Mouse (Mus musculus) midbrain, embryonic 15.5 days (tissue): ENCODE data around the gene Clptm1. TPM values are rescaled to one million over a fixed set of nuclear protein-coding genes. Genes with fewer than 3 reads are reported as not detected.
A peak's percentile ranks its signal among the peaks of the same experiment; 100 is the strongest.

ENCODE experiments used
- ATAC-seq: fragments of 200-750 bp; cut with Nextera tagmentation; replicated peaks from 2 replicates; pipeline ENCODE4 v1.8.0; 2017; ENCODE audit warnings: moderate TSS enrichment
- H3K27ac ChIP-seq: fragments of 300-500 bp; sonication (generic); 2 replicates; pipeline ENCODE4 v1.5.1; 2015; ENCODE audit warnings: mild to moderate bottlenecking, inconsistent platforms
- H3K27me3 ChIP-seq: fragments of 300-500 bp; sonication (generic); replicated peaks from 2 replicates; pipeline ENCODE4 v1.6.1; 2015; ENCODE audit warnings: inconsistent platforms
- H3K36me3 ChIP-seq: fragments of 300-500 bp; sonication (generic); replicated peaks from 2 replicates; pipeline ENCODE4 v1.6.1; 2015; ENCODE audit warnings: inconsistent platforms
- H3K4me1 ChIP-seq: fragments of 300-500 bp; sonication (generic); 2 replicates; pipeline ENCODE4 v1.6.1; 2015; ENCODE audit warnings: inconsistent platforms
- H3K4me2 ChIP-seq: fragments of 300-500 bp; sonication (generic); 2 replicates; pipeline ENCODE4 v1.6.1; 2015; ENCODE audit warnings: inconsistent platforms, mild to moderate bottlenecking, moderate library complexity
- H3K4me3 ChIP-seq: fragments of 300-500 bp; sonication (generic); 2 replicates; pipeline ENCODE4 v1.5.1; 2015; ENCODE audit warnings: mild to moderate bottlenecking, inconsistent platforms
- H3K9ac ChIP-seq: fragments of 300-500 bp; sonication (generic); 2 replicates; pipeline ENCODE4 v1.6.1; 2015; ENCODE audit warnings: mild to moderate bottlenecking, inconsistent platforms
- H3K9me3 ChIP-seq: fragments of 300-500 bp; sonication (generic); 2 replicates; pipeline ENCODE4 v1.6.1; 2016; ENCODE audit warnings: inconsistent platforms
- WGBS: fragments of 180-500 bp; shearing (Covaris S2); methylation state at CpG from one replicate; pipeline ENCODE4 v1.1.7; 2015; ENCODE audit warnings: mixed read lengths; 5-methylcytosine and 5-hydroxymethylcytosine counted together
- polyA plus RNA-seq: library from polyadenylated mRNA; unstranded; fragments of >200 nt; fragmentation: Nextera tagmentation; extraction: Ambion mirVana; gene quantifications from 2 replicates; pipeline ENCODE4 v1.2.1, GENCODE M21; 2015

Gene Clptm1
- polyA plus RNA-seq, 1 experiment from 2014 or later, result 129 TPM

- H3K9ac ChIP-seq, result no peak overlapping the region
These were observed 8.4 kb upstream of the Clptm1 start for GRCm38 (mm10) chr7:19673083-19673699.

GRCm38 (mm10) chr7:19671511-19671910 lies 6.7 kb upstream of the Clptm1 start:
- H3K9ac ChIP-seq, result no peak overlapping the region

More at GRCm38 (mm10) chr7:19673083-19673699, 8.4 kb upstream of the Clptm1 start:
- H3K9me3 ChIP-seq, result no peaks in the 10 kb centered on the region
- no peak overlapping the region for H3K4me2 ChIP-seq
- 68% methylated on average over 14 of the region's 14 CpGs for WGBS
- no peaks in the 10 kb centered on the region for H3K27me3 ChIP-seq
- no peak overlapping the region for H3K27ac ChIP-seq
- no peak for ATAC-seq
- no peaks in the 10 kb centered on the region for H3K36me3 ChIP-seq
- no peak overlapping the region for H3K4me3 ChIP-seq
- H3K4me1 ChIP-seq, result peaks cover 4% of the 10 kb centered on the region; the same call in 1 of the 2 replicates

GRCm38 (mm10) chr7:19668947-19669721 lies 4.3 kb upstream of the Clptm1 start:
- H3K4me3 ChIP-seq, result no peak overlapping the region
- peak; percentile 50 for ATAC-seq
- no peaks in the 10 kb centered on the region for H3K9me3 ChIP-seq
- H3K36me3 ChIP-seq, result no peaks in the 10 kb centered on the region
- 9% methylated on average over 10 of the region's 10 CpGs for WGBS
- H3K27me3 ChIP-seq, result no peaks in the 10 kb centered on the region
- peaks cover 15% of the 10 kb centered on the region for H3K4me1 ChIP-seq
- 0 out of 2 replicates have a peak overlapping the region, but pooled peaks have one; percentile 1 for H3K4me2 ChIP-seq
- H3K27ac ChIP-seq, result peak overlapping the region; percentile 68
- no peak overlapping the region for H3K9ac ChIP-seq

More at GRCm38 (mm10) chr7:19671511-19671910, 6.7 kb upstream of the Clptm1 start:
- H3K4me1 ChIP-seq, result peaks cover 4% of the 10 kb centered on the region; the same call in 1 of the 2 replicates
- WGBS, result 75% methylated on average over 10 of the region's 10 CpGs
- H3K36me3 ChIP-seq, result no peaks in the 10 kb centered on the region
- H3K9me3 ChIP-seq, result no peaks in the 10 kb centered on the region
- H3K4me2 ChIP-seq, result no peak overlapping the region
- ATAC-seq, result no peak
- no peaks in the 10 kb centered on the region for H3K27me3 ChIP-seq
- no peak overlapping the region for H3K27ac ChIP-seq
- no peak overlapping the region for H3K4me3 ChIP-seq

GRCm38 (mm10) chr7:19667434-19667833 lies 2.6 kb upstream of the Clptm1 start:
- no peak for ATAC-seq
- no peaks in the 10 kb centered on the region for H3K36me3 ChIP-seq
- no peak overlapping the region for H3K4me3 ChIP-seq
- no peak overlapping the region for H3K27ac ChIP-seq
- H3K9ac ChIP-seq, result no peak overlapping the region
- no peaks in the 10 kb centered on the region for H3K9me3 ChIP-seq
- no peak overlapping the region for H3K4me2 ChIP-seq
- no peaks in the 10 kb centered on the region for H3K27me3 ChIP-seq
- H3K4me1 ChIP-seq, result peaks cover 30% of the 10 kb centered on the region
- WGBS, result 81% methylated on average over 2 of the region's 2 CpGs

- no peak overlapping the region for H3K4me3 ChIP-seq
- H3K27ac ChIP-seq, result no peak overlapping the region
- H3K4me1 ChIP-seq, result peaks cover 32% of the 10 kb centered on the region
- no peaks in the 10 kb centered on the region for H3K9me3 ChIP-seq
- H3K27me3 ChIP-seq, result no peaks in the 10 kb centered on the region
- no peaks in the 10 kb centered on the region for H3K36me3 ChIP-seq
- H3K9ac ChIP-seq, result no peak overlapping the region
- ATAC-seq, result no peak
- 72% methylated on average over 3 of the region's 3 CpGs for WGBS
- no peak overlapping the region for H3K4me2 ChIP-seq
These were observed 1.9 kb upstream of the Clptm1 start for GRCm38 (mm10) chr7:19666750-19667149.

GRCm38 (mm10) chr7:19664455-19664954 lies 328 bp downstream of the Clptm1 start:
- H3K9ac ChIP-seq, result peak overlapping the region; percentile 98
- peak overlapping the region; percentile 95 for H3K4me3 ChIP-seq
- H3K36me3 ChIP-seq, result no peaks in the 10 kb centered on the region
- peak overlapping the region; percentile 76 for H3K4me2 ChIP-seq
- H3K4me1 ChIP-seq, result peaks cover 32% of the 10 kb centered on the region
- H3K27me3 ChIP-seq, result no peaks in the 10 kb centered on the region
- WGBS, result under 1% methylated on average over 35 of the region's 37 CpGs
- H3K9me3 ChIP-seq, result no peaks in the 10 kb centered on the region
- ATAC-seq, result peak; percentile 65
- peak overlapping the region; percentile 89 for H3K27ac ChIP-seq

- Histone ChIP-seq H3K4me3 (peak overlapping the region; percentile 95), H3K27ac (no peak overlapping the region), H3K9ac (peak overlapping the region; percentile 98), H3K4me1 (peaks cover 28% of the 10 kb centered on the region), H3K9me3 (no peaks in the 10 kb centered on the region), H3K27me3 (no peaks in the 10 kb centered on the region), H3K4me2 (peak overlapping the region; percentile 76), H3K36me3 (no peaks in the 10 kb centered on the region)
- peak; percentile 27; the same call in 1 of the 2 replicates for ATAC-seq
- 19% methylated on average over 8 of the region's 8 CpGs for WGBS
These were observed 893 bp downstream of the Clptm1 start for GRCm38 (mm10) chr7:19663940-19664339.

GRCm38 (mm10) chr7:19652614-19653013 lies 12.2 kb downstream of the Clptm1 start:
- no peak overlapping the region for H3K4me3 ChIP-seq
- H3K27ac ChIP-seq, result no peak overlapping the region
- no peaks in the 10 kb centered on the region for H3K27me3 ChIP-seq
- H3K9ac ChIP-seq, result no peak overlapping the region
- H3K9me3 ChIP-seq, result no peaks in the 10 kb centered on the region
- no peaks in the 10 kb centered on the region for H3K4me1 ChIP-seq
- no peak for ATAC-seq
- 98% methylated on average over 2 of the region's 2 CpGs for WGBS
- peaks cover 27% of the 10 kb centered on the region for H3K36me3 ChIP-seq
- no peak overlapping the region for H3K4me2 ChIP-seq

- Histone ChIP-seq H3K4me2 (no peak overlapping the region), H3K9me3 (no peaks in the 10 kb centered on the region), H3K36me3 (peaks cover 35% of the 10 kb centered on the region), H3K27ac (no peak overlapping the region), H3K9ac (no peak overlapping the region), H3K27me3 (no peaks in the 10 kb centered on the region), H3K4me3 (no peak overlapping the region), H3K4me1 (no peaks in the 10 kb centered on the region)
- WGBS, result 96% methylated on average over 6 of the region's 6 CpGs
- no peak for ATAC-seq
These were observed 13.6 kb downstream of the Clptm1 start for GRCm38 (mm10) chr7:19651063-19651786.

GRCm38 (mm10) chr7:19641223-19641622 lies 23.6 kb downstream of the Clptm1 start:
- H3K27ac ChIP-seq, result no peak overlapping the region
- H3K4me3 ChIP-seq, result no peak overlapping the region
- H3K4me1 ChIP-seq, result no peaks in the 10 kb centered on the region
- H3K27me3 ChIP-seq, result no peaks in the 10 kb centered on the region
- H3K9me3 ChIP-seq, result no peaks in the 10 kb centered on the region
- no peak for ATAC-seq
- H3K36me3 ChIP-seq, result peaks cover 83% of the 10 kb centered on the region
- H3K4me2 ChIP-seq, result no peak overlapping the region
- H3K9ac ChIP-seq, result no peak overlapping the region
- 93% methylated on average over 4 of the region's 4 CpGs for WGBS

- 91% methylated on average over 11 of the region's 11 CpGs for WGBS
- Histone ChIP-seq H3K27ac (no peak overlapping the region), H3K9me3 (no peaks in the 10 kb centered on the region), H3K36me3 (peaks cover 74% of the 10 kb centered on the region), H3K9ac (no peak overlapping the region), H3K4me2 (no peak overlapping the region), H3K4me1 (no peaks in the 10 kb centered on the region), H3K27me3 (no peaks in the 10 kb centered on the region), H3K4me3 (no peak overlapping the region)
- no peak for ATAC-seq
These were observed 29.6 kb downstream of the Clptm1 start for GRCm38 (mm10) chr7:19635074-19635827.
